Mouse (Mus musculus): ENCODE measurements at regions not wholly inside any gene's neighbourhood (a gene's known extent, or its start where the extent isn't known, plus 50 kb on each side); places are given as distances from the start of the nearest gene placed in this dataset.

DNA sequence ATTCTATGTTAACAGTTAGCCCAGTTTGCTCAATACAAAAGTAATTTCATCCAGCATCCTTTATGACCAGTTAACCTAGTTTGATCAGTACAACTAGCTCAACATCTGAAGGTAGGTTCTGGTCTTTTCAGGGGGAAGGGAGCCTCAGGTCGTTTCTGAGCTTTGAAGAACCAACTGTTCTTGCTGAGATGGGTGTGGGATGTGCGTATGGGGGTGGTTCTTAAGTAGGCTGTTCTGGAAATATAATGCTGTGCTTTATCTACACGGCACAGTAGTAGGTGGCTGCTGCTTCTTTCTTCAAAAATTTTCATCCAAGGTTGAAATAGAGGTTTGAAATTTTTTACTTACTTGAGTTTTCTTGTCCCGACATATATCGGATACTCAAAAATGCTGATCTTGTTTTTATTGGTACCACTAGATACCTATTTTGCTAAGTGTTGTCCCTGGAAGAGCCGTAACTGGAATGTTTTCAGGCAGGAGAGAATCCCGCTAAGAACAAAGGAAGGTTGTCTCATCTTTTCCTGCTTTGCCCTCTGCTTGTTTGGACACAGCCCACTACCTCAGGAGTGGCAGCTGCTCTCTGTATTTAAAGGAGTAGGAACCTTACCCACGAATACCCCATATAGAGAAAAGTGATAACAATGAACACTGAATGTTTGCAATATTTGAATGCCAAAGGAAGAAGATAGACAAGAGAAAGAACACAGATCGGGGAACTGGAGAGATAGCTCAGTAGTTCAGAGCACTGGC is 275.5 kb downstream of the Cdh10 start:
- WGBS: 79% methylated on average over 9 of the region's 9 CpGs
- no peak overlapping the region for H3K27ac ChIP-seq (replicated peaks; ENCODE audit: low read depth, low read length)
- H3K9me3 ChIP-seq (ENCODE audit: control insufficient read depth, low read length): no peaks in the 10 kb centered on the region
- DNase-seq (ENCODE audit: low spot score) (no peak), ATAC-seq (ENCODE audit: low read depth) (no peak)
- H3K4me2 ChIP-seq (ENCODE audit: low read depth, low read length): no peak overlapping the region
- no peak overlapping the region for H3K4me3 ChIP-seq (ENCODE audit: low read depth, low read length)
- no peaks in the 10 kb centered on the region for H3K27me3 ChIP-seq (replicated peaks; ENCODE audit: control insufficient read depth, insufficient read depth, low read length)
- H3K36me3 ChIP-seq (ENCODE audit: control insufficient read depth, insufficient read depth, low read length): no peaks in the 10 kb centered on the region
- H3K4me1 ChIP-seq (ENCODE audit: control insufficient read depth, insufficient read depth, low read length): no peaks in the 10 kb centered on the region
- no peak overlapping the region for H3K9ac ChIP-seq (ENCODE audit: low read depth, low read length)

DNA sequence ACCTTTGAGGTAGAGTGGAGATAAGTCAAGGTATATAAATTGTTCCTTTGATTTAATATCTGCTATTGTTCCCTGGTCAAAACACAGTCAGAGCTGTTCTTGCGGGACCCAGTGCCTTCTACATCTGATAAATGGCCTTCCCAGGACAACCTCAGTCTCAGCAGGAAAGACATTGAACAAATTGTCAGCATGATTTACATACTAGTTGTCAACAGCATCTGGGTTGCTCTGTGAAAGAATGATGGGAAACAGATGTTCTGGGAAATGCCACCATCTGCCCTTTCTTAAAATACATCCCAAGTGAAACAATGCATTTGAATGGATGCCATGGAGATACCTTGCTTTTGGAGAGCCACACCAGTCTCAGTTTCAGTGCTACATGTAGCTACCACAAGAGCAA is 296.2 kb downstream of the Cdh10 start:
- H3K27ac ChIP-seq (replicated peaks; ENCODE audit: low read depth, low read length): no peak overlapping the region
- no peaks in the 10 kb centered on the region for H3K36me3 ChIP-seq (ENCODE audit: control insufficient read depth, insufficient read depth, low read length)
- ATAC-seq (ENCODE audit: low read depth): no peak
- WGBS: 26% methylated on average over 1 of the region's 1 CpGs
- no peaks in the 10 kb centered on the region for H3K4me1 ChIP-seq (ENCODE audit: control insufficient read depth, insufficient read depth, low read length)
- no peak overlapping the region for H3K4me3 ChIP-seq (ENCODE audit: low read depth, low read length)
- H3K4me2 ChIP-seq (ENCODE audit: low read depth, low read length): no peak overlapping the region
- no peaks in the 10 kb centered on the region for H3K27me3 ChIP-seq (replicated peaks; ENCODE audit: control insufficient read depth, insufficient read depth, low read length)
- DNase-seq (ENCODE audit: low spot score): peak; percentile 18
- H3K9ac ChIP-seq (ENCODE audit: low read depth, low read length): no peak overlapping the region
- H3K9me3 ChIP-seq (ENCODE audit: control insufficient read depth, low read length): no peaks in the 10 kb centered on the region

- Histone ChIP-seq H3K27me3 (replicated peaks; ENCODE audit: control insufficient read depth, insufficient read depth, low read length) (no peaks in the 10 kb centered on the region), H3K36me3 (ENCODE audit: control insufficient read depth, insufficient read depth, low read length) (no peaks in the 10 kb centered on the region), H3K9ac (ENCODE audit: low read depth, low read length) (no peak overlapping the region), H3K4me3 (ENCODE audit: low read depth, low read length) (no peak overlapping the region), H3K4me2 (ENCODE audit: low read depth, low read length) (no peak overlapping the region), H3K9me3 (ENCODE audit: control insufficient read depth, low read length) (no peaks in the 10 kb centered on the region), H3K27ac (replicated peaks; ENCODE audit: low read depth, low read length) (no peak overlapping the region), H3K4me1 (ENCODE audit: control insufficient read depth, insufficient read depth, low read length) (no peaks in the 10 kb centered on the region)
- DNase-seq (ENCODE audit: low spot score) (no peak), ATAC-seq (ENCODE audit: low read depth) (no peak)
- 77% methylated on average over 2 of the region's 2 CpGs for WGBS
Measured at GRCm38 (mm10) chr15:19118995-19119394, 300.2 kb downstream of the Cdh10 start.

DNA sequence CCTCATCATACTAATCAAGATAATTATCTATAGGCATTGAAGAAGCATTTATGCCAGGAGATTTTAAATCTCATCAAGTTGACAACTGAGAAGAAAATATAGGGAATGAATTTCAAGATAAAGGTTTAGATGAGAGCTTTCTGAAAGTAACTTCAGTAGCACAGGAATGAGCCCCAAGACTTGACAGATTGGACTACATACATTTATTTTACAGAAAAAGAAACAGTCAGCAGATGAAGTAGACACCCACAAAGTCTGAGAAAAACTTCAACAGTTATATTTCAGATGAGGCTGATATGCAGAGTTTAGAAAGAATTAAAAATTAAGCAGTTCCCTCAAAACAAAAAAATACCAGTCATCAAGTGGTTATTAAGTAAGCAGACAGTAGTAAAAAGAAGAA is 308.7 kb downstream of the Cdh10 start:
- Histone ChIP-seq H3K27me3 (replicated peaks; ENCODE audit: control insufficient read depth, insufficient read depth, low read length) (no peaks in the 10 kb centered on the region), H3K9ac (ENCODE audit: low read depth, low read length) (no peak overlapping the region), H3K9me3 (ENCODE audit: control insufficient read depth, low read length) (0 out of 2 replicates have a peak, but pooled peaks cover 4% of the 10 kb centered on the region), H3K4me2 (ENCODE audit: low read depth, low read length) (no peak overlapping the region), H3K4me3 (ENCODE audit: low read depth, low read length) (no peak overlapping the region), H3K4me1 (ENCODE audit: control insufficient read depth, insufficient read depth, low read length) (no peaks in the 10 kb centered on the region), H3K36me3 (ENCODE audit: control insufficient read depth, insufficient read depth, low read length) (no peaks in the 10 kb centered on the region), H3K27ac (replicated peaks; ENCODE audit: low read depth, low read length) (no peak overlapping the region)
- DNase-seq (ENCODE audit: low spot score) (no peak), ATAC-seq (ENCODE audit: low read depth) (no peak)

- Histone ChIP-seq H3K4me3 (ENCODE audit: low read depth, low read length) (no peak overlapping the region), H3K9me3 (ENCODE audit: control insufficient read depth, low read length) (0 out of 2 replicates have a peak, but pooled peaks cover 4% of the 10 kb centered on the region), H3K27me3 (replicated peaks; ENCODE audit: control insufficient read depth, insufficient read depth, low read length) (no peaks in the 10 kb centered on the region), H3K36me3 (ENCODE audit: control insufficient read depth, insufficient read depth, low read length) (no peaks in the 10 kb centered on the region), H3K4me2 (ENCODE audit: low read depth, low read length) (no peak overlapping the region), H3K9ac (ENCODE audit: low read depth, low read length) (no peak overlapping the region), H3K4me1 (ENCODE audit: control insufficient read depth, insufficient read depth, low read length) (no peaks in the 10 kb centered on the region), H3K27ac (replicated peaks; ENCODE audit: low read depth, low read length) (no peak overlapping the region)
- ATAC-seq (ENCODE audit: low read depth) (no peak), DNase-seq (ENCODE audit: low spot score) (no peak)
- WGBS: 78% methylated on average over 1 of the region's 1 CpGs
Measured at GRCm38 (mm10) chr15:19129316-19129715, 310.6 kb downstream of the Cdh10 start.

DNA sequence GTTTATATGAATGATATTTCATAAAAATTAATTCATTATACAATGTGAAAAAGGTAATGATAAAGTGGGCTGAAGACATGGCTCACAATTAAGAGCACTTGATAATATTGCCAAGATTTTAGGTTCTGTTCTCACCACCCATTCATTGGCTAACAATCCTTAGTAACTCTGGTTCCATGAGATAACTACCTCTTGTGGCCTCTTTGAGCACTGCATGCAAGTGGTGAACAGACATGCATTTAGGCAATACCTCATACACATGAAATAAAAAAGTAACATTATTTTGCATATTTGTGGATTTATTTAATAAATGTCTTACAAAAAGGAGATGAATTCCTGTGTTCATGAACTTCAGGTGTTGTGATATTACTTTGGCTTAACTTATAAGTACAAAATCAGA is 334.9 kb downstream of the Cdh10 start:
- H3K36me3 ChIP-seq (ENCODE audit: control insufficient read depth, insufficient read depth, low read length): no peaks in the 10 kb centered on the region
- no peaks in the 10 kb centered on the region for H3K9me3 ChIP-seq (ENCODE audit: control insufficient read depth, low read length)
- H3K9ac ChIP-seq (ENCODE audit: low read depth, low read length): no peak overlapping the region
- no peak overlapping the region for H3K4me3 ChIP-seq (ENCODE audit: low read depth, low read length)
- DNase-seq (ENCODE audit: low spot score) (no peak), ATAC-seq (ENCODE audit: low read depth) (no peak)
- H3K4me2 ChIP-seq (ENCODE audit: low read depth, low read length): no peak overlapping the region
- H3K27me3 ChIP-seq (replicated peaks; ENCODE audit: control insufficient read depth, insufficient read depth, low read length): no peaks in the 10 kb centered on the region
- no peak overlapping the region for H3K27ac ChIP-seq (replicated peaks; ENCODE audit: low read depth, low read length)
- H3K4me1 ChIP-seq (ENCODE audit: control insufficient read depth, insufficient read depth, low read length): no peaks in the 10 kb centered on the region

DNA sequence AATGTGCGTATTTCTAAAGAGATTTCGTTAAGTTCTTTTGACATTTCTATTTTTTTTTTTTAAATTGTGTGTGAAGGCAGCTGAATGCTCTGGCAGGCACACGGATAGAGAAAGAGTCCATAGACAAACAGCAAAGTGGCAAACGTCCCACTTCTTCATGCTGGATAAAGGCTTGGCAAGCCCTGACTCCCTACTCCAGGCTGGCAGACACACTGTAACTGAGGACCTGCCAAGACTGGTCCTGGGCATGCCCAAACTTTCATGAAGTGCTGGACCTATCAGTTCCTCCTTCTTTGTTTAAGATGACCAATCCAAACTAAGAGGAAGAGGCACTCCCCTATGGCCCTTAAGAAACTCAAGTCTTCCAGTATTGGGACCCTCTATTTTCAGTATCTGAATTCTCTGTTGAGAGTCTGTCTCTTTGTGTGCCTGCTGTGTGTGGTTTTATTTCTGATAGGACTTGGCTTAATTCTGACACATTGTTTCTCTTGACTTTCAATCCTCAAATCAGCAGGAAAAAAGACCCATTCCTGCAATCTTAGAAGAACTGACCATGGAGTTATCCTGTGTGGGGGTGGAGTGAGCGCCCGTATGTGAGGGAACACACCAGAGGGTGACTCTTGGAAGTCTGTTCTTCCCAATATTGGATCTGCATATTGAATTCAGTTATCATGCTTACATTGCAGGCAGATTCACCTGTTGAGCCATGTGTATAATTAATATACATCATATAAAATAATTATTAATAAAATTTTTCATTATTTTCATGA is 343.6 kb downstream of the Cdh10 start:
- Histone ChIP-seq H3K9ac (ENCODE audit: low read depth, low read length) (no peak overlapping the region), H3K4me2 (ENCODE audit: low read depth, low read length) (no peak overlapping the region), H3K4me3 (ENCODE audit: low read depth, low read length) (no peak overlapping the region), H3K9me3 (ENCODE audit: control insufficient read depth, low read length) (no peaks in the 10 kb centered on the region), H3K27ac (replicated peaks; ENCODE audit: low read depth, low read length) (no peak overlapping the region), H3K27me3 (replicated peaks; ENCODE audit: control insufficient read depth, insufficient read depth, low read length) (no peaks in the 10 kb centered on the region), H3K36me3 (ENCODE audit: control insufficient read depth, insufficient read depth, low read length) (no peaks in the 10 kb centered on the region), H3K4me1 (ENCODE audit: control insufficient read depth, insufficient read depth, low read length) (no peaks in the 10 kb centered on the region)
- peak; percentile 58 for DNase-seq (ENCODE audit: low spot score)
- 0 out of 2 replicates have a peak, but pooled peaks have one; percentile 47 for ATAC-seq (ENCODE audit: low read depth)
- 80% methylated on average over 6 of the region's 6 CpGs for WGBS

- WGBS: 74% methylated on average over 4 of the region's 4 CpGs
- Histone ChIP-seq H3K4me3 (ENCODE audit: low read depth, low read length) (no peak overlapping the region), H3K9me3 (ENCODE audit: control insufficient read depth, low read length) (no peaks in the 10 kb centered on the region), H3K27me3 (replicated peaks; ENCODE audit: control insufficient read depth, insufficient read depth, low read length) (no peaks in the 10 kb centered on the region), H3K9ac (ENCODE audit: low read depth, low read length) (no peak overlapping the region), H3K4me1 (ENCODE audit: control insufficient read depth, insufficient read depth, low read length) (no peaks in the 10 kb centered on the region), H3K36me3 (ENCODE audit: control insufficient read depth, insufficient read depth, low read length) (no peaks in the 10 kb centered on the region), H3K4me2 (ENCODE audit: low read depth, low read length) (no peak overlapping the region), H3K27ac (replicated peaks; ENCODE audit: low read depth, low read length) (no peak overlapping the region)
- DNase-seq (ENCODE audit: low spot score): no peak
- no peak for ATAC-seq (ENCODE audit: low read depth)
Measured at GRCm38 (mm10) chr15:19175470-19175869, 356.7 kb downstream of the Cdh10 start.

All from embryonic facial prominence, embryonic 14.5 days (tissue).